Mouse (Mus musculus) lung, adult 10 weeks (tissue): ENCODE results near the gene Olfr1279. TPM values are rescaled to one million over a fixed set of nuclear protein-coding genes. Genes with fewer than 3 reads are reported as not detected.

ENCODE experiments used
- polyA plus RNA-seq: library from polyadenylated mRNA; stranded (reverse); fragments of 350-450 nt; fragmentation: Illumina TruSeq; extraction: RNeasy Lipid Tissue Mini Kit (QIAGEN cat#74804); gene quantifications from one replicate; pipeline ENCODE4 v1.2.3, GENCODE M21; 2014; ENCODE audit warnings: low read depth, low replicate concordance; ENCODE audit not compliant: insufficient read depth

Olfr1279 gene
- polyA plus RNA-seq = not detected

GRCm38 (mm10) chr2:111300374-111300773 lies at the start of gene Olfr1279:
TSS of gene Olfr1279 (plus strand) at chr2:111300635.

GRCm38 (mm10) chr2:111254216-111254615 lies 46.2 kb upstream of the Olfr1279 start, which contains the start of gene Olfr1276:
TSS of gene Olfr1276 (plus strand) at chr2:111254516.

GRCm38 (mm10) chr2:111274006-111274405 lies 26.4 kb upstream of the Olfr1279 start, which contains the start of gene Olfr1277:
TSS of gene Olfr1277 (minus strand) at chr2:111274106.

GRCm38 (mm10) chr2:111289836-111290235 lies 10.6 kb upstream of the Olfr1279 start, which contains the start of gene Olfr1278:
TSS of gene Olfr1278 (plus strand) at chr2:111290136.

GRCm38 (mm10) chr2:111313717-111314116 lies 13.3 kb downstream of the Olfr1279 start, which contains the start of gene Olfr1280:
TSS of gene Olfr1280 (plus strand) at chr2:111314017.

GRCm38 (mm10) chr2:111326220-111326619 lies 25.8 kb downstream of the Olfr1279 start, which contains the start of gene Olfr1281:
TSS of gene Olfr1281 (plus strand) at chr2:111326520.

GRCm38 (mm10) chr2:111335976-111336375 lies 35.5 kb downstream of the Olfr1279 start, which contains the start of gene Olfr1282:
TSS of gene Olfr1282 (minus strand) at chr2:111336076.

Other genes with a start within 250 kb of the Olfr1279 start
- not detected for gene Gm13941, start 194.7 kb upstream of the Olfr1279 start, polyA plus RNA-seq
- not detected for gene Gm15130, start 147.7 kb upstream of the Olfr1279 start, polyA plus RNA-seq
- gene 4930430A15Rik, start 71.0 kb upstream of the Olfr1279 start, polyA plus RNA-seq = not detected
- not detected for gene Olfr1275, start 65.3 kb upstream of the Olfr1279 start, polyA plus RNA-seq
- not detected for gene Olfr1276, start 46.1 kb upstream of the Olfr1279 start, polyA plus RNA-seq
- not detected for gene Olfr1277, start 26.5 kb upstream of the Olfr1279 start, polyA plus RNA-seq
- gene Olfr1278, start 10.5 kb upstream of the Olfr1279 start, polyA plus RNA-seq = not detected
- gene Olfr1280, start 13.4 kb downstream of the Olfr1279 start, polyA plus RNA-seq = not detected
- gene Olfr1281, start 25.9 kb downstream of the Olfr1279 start, polyA plus RNA-seq = not detected
- not detected for gene Olfr1282, start 35.4 kb downstream of the Olfr1279 start, polyA plus RNA-seq
- not detected for gene Olfr1283, start 66.2 kb downstream of the Olfr1279 start, polyA plus RNA-seq
- not detected for gene Olfr1284, start 74.9 kb downstream of the Olfr1279 start, polyA plus RNA-seq
- gene Olfr1286, start 122.5 kb downstream of the Olfr1279 start, polyA plus RNA-seq = not detected
- not detected for gene Olfr1287, start 148.5 kb downstream of the Olfr1279 start, polyA plus RNA-seq
- not detected for gene Olfr1288, start 173.5 kb downstream of the Olfr1279 start, polyA plus RNA-seq
- not detected for gene Olfr1289, start 180.2 kb downstream of the Olfr1279 start, polyA plus RNA-seq
- gene Olfr1290, start 193.2 kb downstream of the Olfr1279 start, polyA plus RNA-seq = not detected
- gene Olfr1291-ps1, start 196.5 kb downstream of the Olfr1279 start, polyA plus RNA-seq = not detected
- not detected for gene Olfr1293-ps, start 224.6 kb downstream of the Olfr1279 start, polyA plus RNA-seq
- not detected for gene Olfr1294, start 239.7 kb downstream of the Olfr1279 start, polyA plus RNA-seq